Mouse (Mus musculus): ENCODE results near the gene Fyco1. TPM values are rescaled to one million over a fixed set of nuclear protein-coding genes. Genes with fewer than 3 reads are reported as not detected.

Gene Fyco1
- 33.9 TPM for total RNA-seq (2023)

DNA sequence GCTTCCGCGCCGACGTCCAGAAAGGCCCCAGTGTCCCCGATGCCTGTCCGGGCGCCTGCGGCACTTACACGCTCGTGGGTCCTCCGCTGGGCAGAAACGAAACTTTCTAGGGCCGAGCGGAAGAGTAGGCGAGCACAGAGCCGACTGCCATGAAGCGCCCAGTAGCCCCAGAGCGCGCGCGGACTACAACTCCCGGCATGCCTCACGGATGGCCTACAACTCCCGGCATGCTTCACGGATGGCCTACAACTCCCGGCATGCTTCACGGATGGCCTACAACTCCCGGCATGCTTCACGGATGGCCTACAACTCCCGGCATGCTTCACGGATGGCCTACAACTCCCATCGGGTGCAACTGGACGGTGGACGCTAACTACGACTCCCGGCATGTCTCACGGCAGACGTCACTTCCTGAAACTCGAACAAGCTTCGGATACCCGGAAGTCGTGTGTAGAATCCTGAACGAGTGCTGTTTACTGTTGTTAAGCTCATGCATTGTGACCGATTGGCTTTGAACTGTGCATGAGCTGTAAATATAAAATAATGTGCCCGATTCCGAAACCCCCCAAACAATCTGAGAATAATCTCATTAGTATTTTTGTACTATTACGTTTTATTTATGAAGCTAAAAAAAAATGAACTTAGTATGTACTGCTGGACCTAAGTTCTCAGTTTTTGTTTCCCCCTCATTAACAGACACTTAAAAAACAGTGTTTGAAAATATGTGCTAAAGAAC, at the start of gene Fyco1:
TSS of gene Fyco1 (minus strand) at position 187 of the 736 bp plus-strand sequence.

GRCm38 (mm10) chr9:123861929-123862328, 10.2 kb upstream of the Fyco1 start, which contains the start of gene Xcr1:
TSS of gene Xcr1 (minus strand) at chr9:123862029.

DNA sequence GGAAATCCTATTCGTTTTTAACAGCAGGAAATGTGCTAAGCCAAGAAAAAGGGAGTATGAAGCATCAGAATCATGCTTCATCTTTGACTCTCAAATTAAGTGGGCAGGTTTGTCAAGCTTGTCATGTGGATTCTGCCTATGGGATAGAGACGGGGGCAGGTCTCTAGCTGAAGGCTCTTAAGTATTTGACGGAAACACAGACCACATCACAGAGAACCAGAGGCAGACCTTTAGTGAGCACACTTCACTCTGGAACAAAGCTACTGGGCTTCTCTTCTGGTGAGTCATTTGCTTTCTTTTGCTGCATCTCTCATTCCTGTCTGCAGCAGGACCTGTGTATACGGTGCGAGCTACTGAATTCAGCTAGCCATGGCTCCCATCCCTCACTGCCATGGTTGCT, 45.4 kb downstream of the Fyco1 start, which contains the start of gene Cxcr6:
TSS of gene Cxcr6 (plus strand) at position 209 of the 400 bp plus-strand sequence.

Other genes starting within 250 kb of the Fyco1 start
- not detected for gene Slc6a20b, start 219.3 kb downstream of the Fyco1 start, total RNA-seq (2023)
- 5.1 TPM for gene Ccr9, start 173.5 kb downstream of the Fyco1 start, total RNA-seq (2023)
- 0.21 TPM for gene Slc6a20a, start 173.0 kb downstream of the Fyco1 start, total RNA-seq (2023)
- gene Lztfl1, start 134.2 kb downstream of the Fyco1 start, total RNA-seq (2023), result 102 TPM
- gene Cxcr6, start 45.4 kb downstream of the Fyco1 start, total RNA-seq (2023), result 1.1 TPM
- 0.29 TPM for gene Xcr1, start 10.1 kb upstream of the Fyco1 start, total RNA-seq (2023)
- 0.70 TPM for gene Ccr1, start 116.8 kb upstream of the Fyco1 start, total RNA-seq (2023)
- not detected for gene Ccr1l1, start 126.5 kb upstream of the Fyco1 start, total RNA-seq (2023)
- 1.7 TPM for gene Ccr3, start 170.1 kb upstream of the Fyco1 start, total RNA-seq (2023)